27 mouse cellular contexts compared by ENCODE assay signal in genomic region chr11:9436617-9437016, GRCm38 (mm10).
"Had no signal": no experiment of that assay in that cellular context is flagged by ENCODE, and none has a peak within 500 bp of the region (broad histone marks: within the 10 kb centered on the region; RNA-seq: fewer than 3 reads in every experiment).

No protein-coding gene starts in this region.

- H3K9ac ChIP-seq: heart, embryonic 12.5 days; hindbrain, embryonic 12.5 days; hindbrain, embryonic 14.5 days; intestine, embryonic 15.5 days; limb, embryonic 13.5 days; limb, embryonic 15.5 days; liver, embryonic 12.5 days; liver, embryonic 14.5 days had no signal

- H3K4me2 ChIP-seq: heart, embryonic 12.5 days; hindbrain, embryonic 12.5 days; hindbrain, embryonic 14.5 days; intestine, embryonic 15.5 days; limb, embryonic 13.5 days; limb, embryonic 15.5 days; liver, embryonic 12.5 days had no signal

- H3K27ac ChIP-seq: gastrocnemius, adult 2 months; heart, embryonic 10.5 days; hindbrain, embryonic 10.5 days; hindbrain, embryonic 12.5 days; hindbrain, embryonic 14.5 days; intestine, embryonic 15.5 days; layer of hippocampus, adult 2 months; limb, embryonic 13.5 days; limb, embryonic 15.5 days; liver, embryonic 12.5 days; liver, embryonic 14.5 days had no signal

- H3K9me3 ChIP-seq: heart, embryonic 10.5 days; heart, embryonic 12.5 days; hindbrain, embryonic 10.5 days; hindbrain, embryonic 12.5 days; intestine, embryonic 15.5 days; limb, embryonic 13.5 days; limb, embryonic 15.5 days; liver, embryonic 12.5 days had no signal

- H3K4me1 ChIP-seq: heart, embryonic 10.5 days; heart, embryonic 12.5 days; hindbrain, embryonic 10.5 days; hindbrain, embryonic 12.5 days; intestine, embryonic 15.5 days; limb, embryonic 13.5 days; limb, embryonic 15.5 days; liver, embryonic 12.5 days had no signal

- H3K27me3 ChIP-seq: heart, embryonic 12.5 days; hindbrain, embryonic 12.5 days; intestine, embryonic 15.5 days; limb, embryonic 13.5 days; limb, embryonic 15.5 days; liver, embryonic 12.5 days had no signal

- DNase-seq: gastrocnemius, adult 2 months; gastrocnemius, postnatal 10 days; gastrocnemius, postnatal 25 days; heart, adult 18-20 months; heart, postnatal 10 days; heart, postnatal 4 days; kidney, adult 18-20 months; kidney, adult 8-10 months; kidney, postnatal 10 days; kidney, postnatal 25 days; kidney, postnatal 4 days; left cerebral cortex, postnatal 4 days; lung, adult 18-20 months had no signal

- ATAC-seq: hindbrain, embryonic 16.5 days; inflammation-experienced regulatory T-cells, adult 6 months; intestine, embryonic 15.5 days; intestine, postnatal 0 days; liver, embryonic 12.5 days had no signal

- H3K36me3 ChIP-seq: heart, embryonic 10.5 days; heart, embryonic 12.5 days; hindbrain, embryonic 10.5 days; hindbrain, embryonic 12.5 days; intestine, embryonic 15.5 days; limb, embryonic 13.5 days; limb, embryonic 15.5 days; liver, embryonic 12.5 days had no signal

- H3K4me3 ChIP-seq: gastrocnemius, adult 2 months; heart, embryonic 10.5 days; heart, embryonic 12.5 days; hindbrain, embryonic 10.5 days; hindbrain, embryonic 12.5 days; intestine, embryonic 15.5 days; layer of hippocampus, adult 2 months; limb, embryonic 13.5 days; limb, embryonic 15.5 days; liver, embryonic 12.5 days had no signal
